Mouse (Mus musculus) embryonic fibroblast, embryonic 13.5 days (primary cell): ENCODE measurements around the gene Pbld1.

ENCODE experiments used
- CTCF ChIP-seq: IDR thresholded peaks from 2 replicates; pipeline ENCODE4 v1.5.1; 2011; ENCODE audit warnings: mild to moderate bottlenecking, control low read depth, low read length, moderate library complexity, borderline replicate concordance; ENCODE audit not compliant: insufficient read depth
- POLR2A ChIP-seq: IDR thresholded peaks from 2 replicates; pipeline ENCODE4 v1.6.1; 2011; ENCODE audit warnings: low read depth, mild to moderate bottlenecking, control low read depth, low read length, moderate library complexity

DNA sequence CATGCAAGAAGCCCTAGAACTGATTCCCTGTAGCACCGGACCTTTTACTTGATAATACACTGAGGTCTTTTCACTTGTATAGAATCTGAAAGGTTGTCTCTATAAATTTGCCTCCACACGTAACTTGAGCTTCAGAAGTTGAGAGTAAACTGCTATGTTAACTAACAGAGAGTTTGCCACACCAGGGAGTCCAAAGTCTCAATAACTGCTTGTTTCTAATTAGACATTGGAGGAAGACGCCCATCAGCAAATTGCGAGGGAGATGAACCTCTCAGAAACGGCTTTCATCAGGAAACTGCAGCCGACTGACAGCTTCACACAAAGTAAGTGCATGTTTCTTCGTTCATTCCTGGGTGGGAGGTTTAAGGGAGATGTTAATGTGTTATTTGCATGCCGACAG lies 5.6 kb downstream of the Pbld1 start:
- TF ChIP-seq CTCF (no peak), POLR2A (no peak)
